Mouse (Mus musculus) megakaryocyte, embryonic 14.5 days (primary cell): ENCODE results near the gene Slc52a3. TPM values are rescaled to one million over a fixed set of nuclear protein-coding genes. Genes with fewer than 3 reads are reported as not detected.

Source experiments
- H3K27me3 ChIP-seq: replicated peaks from 2 replicates; pipeline ENCODE3; 2012; ENCODE audit warnings: inconsistent platforms
- H3K36me3 ChIP-seq: replicated peaks from 2 replicates; pipeline ENCODE3; 2012; ENCODE audit warnings: low read length, inconsistent platforms, mixed read lengths
- H3K4me1 ChIP-seq: 2 replicates; pipeline ENCODE4 v1.6.1; 2012; ENCODE audit warnings: inconsistent platforms
- H3K4me3 ChIP-seq: replicated peaks from 2 replicates; pipeline ENCODE3; 2012; ENCODE audit warnings: moderate library complexity, mild to moderate bottlenecking, inconsistent platforms
- H3K9me3 ChIP-seq: 2 replicates; pipeline ENCODE4 v1.6.1; 2012; ENCODE audit warnings: inconsistent platforms
- FLI1 ChIP-seq: IDR thresholded peaks from 2 replicates; pipeline ENCODE4 v1.6.1; 2012; ENCODE audit warnings: low read length, inconsistent platforms, mixed read lengths
- GATA1 ChIP-seq: IDR thresholded peaks from 3 replicates; pipeline ENCODE4 v1.6.1; 2012; ENCODE audit warnings: mixed read lengths, low read length, inconsistent platforms, borderline replicate concordance
- polyA plus RNA-seq: library from polyadenylated mRNA; stranded (reverse); fragments of >175 nt; gene quantifications from 2 replicates; pipeline ENCODE4 v1.2.3, GENCODE M21; 2012; ENCODE audit warnings: low replicate concordance; ENCODE audit not compliant: insufficient read depth

Gene Slc52a3
- polyA plus RNA-seq, 1 experiment: 0.27 TPM

DNA sequence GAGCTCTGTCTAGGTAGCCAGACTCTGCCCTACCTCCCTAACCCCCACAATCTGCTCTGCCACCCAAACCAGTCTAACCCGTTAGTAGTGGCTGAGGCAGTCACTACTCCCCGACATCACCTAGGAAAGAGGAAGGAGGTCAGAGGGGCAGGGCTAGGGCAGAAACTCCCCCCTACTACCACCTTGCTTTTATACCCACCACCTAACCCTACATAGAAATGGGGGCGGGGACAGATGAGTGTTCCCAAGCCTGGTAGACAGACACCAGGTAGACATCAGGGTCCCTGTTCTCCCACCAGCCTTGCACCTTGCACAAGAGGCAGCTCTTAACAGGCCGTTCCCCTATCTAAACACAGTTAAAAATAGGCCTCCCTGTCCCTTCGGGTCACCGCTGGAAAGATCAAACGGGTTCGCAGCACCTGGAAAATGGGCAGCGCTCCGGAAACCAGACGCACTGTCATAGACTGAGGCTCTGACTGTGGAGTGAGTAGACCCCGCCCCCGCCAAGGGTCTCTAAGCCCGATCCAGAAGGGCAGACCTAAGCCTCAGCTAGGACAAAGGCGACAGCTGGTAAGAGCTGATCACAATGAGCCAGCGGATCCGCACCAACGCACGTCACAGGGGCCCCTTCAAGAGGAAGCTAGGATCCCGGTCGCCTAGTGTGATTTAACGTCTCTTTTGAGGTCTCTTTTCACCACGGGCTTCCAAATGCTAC, 23.3 kb upstream of the Slc52a3 start:
- peak overlapping the region; percentile 91 for H3K4me3 ChIP-seq

DNA sequence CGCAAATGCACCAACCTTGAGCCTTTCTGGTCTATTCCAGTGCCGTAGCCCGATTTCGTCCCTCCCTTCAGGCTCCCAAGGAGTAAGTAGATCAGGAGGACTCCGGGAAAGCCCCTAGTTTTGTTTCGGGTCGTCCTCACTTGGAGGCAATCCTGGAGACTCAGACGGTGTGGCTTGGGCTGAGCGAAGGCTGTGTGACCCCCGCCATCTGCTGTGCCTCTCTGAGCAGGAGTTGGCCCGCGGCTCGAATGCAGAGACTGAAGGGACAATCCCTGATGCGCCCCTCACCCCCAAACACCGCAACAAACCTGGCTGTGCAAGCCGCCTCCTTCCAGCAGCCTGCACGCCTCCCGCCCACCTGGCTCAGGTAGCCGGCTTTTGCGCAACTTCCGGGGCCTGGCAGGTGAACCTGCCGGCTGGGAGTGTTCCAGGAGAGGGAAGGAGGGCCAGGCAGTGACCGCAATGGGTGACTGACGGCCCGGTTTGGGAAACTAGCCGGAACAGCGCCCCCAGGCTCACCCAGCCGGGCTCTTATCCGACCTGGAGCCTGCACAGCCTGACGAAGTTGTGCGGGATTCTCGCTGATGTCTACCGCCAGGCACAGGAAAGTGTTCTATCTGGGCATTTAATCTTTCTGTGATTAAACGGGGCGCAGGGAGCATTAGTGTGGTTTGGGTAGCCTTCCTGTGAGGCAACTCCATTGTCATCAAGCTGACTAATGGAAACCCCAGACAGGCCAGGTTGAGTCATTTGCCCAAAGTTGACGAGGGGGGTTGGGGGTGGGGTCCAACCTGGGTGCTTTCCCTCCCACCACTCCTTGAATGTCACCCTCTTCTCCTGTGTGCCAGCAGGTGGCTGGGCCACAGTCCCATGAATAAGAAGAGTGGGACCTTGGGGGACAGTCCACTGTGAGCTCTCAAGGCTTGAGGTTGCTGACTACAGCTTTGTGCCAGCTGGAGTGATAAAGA, 22.4 kb upstream of the Slc52a3 start:
- no peak for TF ChIP-seq GATA1
- TF ChIP-seq FLI1: no peak
- H3K4me3 ChIP-seq: peak overlapping the region; percentile 91
- H3K36me3 ChIP-seq: peaks cover 60% of the 10 kb centered on the region

More for the DNA sequence above, 23.3 kb upstream of the Slc52a3 start:
- Histone ChIP-seq H3K36me3 (peaks cover 63% of the 10 kb centered on the region), H3K9me3 (no peaks in the 10 kb centered on the region), H3K27me3 (peaks cover 9% of the 10 kb centered on the region), H3K4me1 (peaks cover 99% of the 10 kb centered on the region)
- TF ChIP-seq GATA1 (no peak), FLI1 (no peak)

DNA sequence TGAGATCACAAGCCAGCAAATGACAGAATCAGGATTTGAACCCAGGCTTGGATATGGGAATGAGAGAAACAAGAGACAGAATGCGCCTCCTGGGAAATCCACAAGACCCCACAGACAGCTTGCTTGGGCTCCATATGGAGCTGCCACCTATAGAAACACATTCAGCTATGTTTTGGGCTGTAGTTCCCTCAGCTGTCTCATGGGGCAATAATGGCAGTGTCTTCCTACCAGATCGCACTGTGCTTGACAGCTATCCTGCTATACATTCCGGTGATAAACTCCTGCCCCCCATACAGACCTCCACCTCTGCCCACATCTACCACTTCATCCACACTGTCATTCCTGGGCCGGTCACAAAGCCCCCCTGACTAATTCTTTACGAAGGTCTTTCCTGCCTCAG, 21.0 kb upstream of the Slc52a3 start:
- Histone ChIP-seq H3K27me3 (peaks cover 9% of the 10 kb centered on the region), H3K36me3 (peaks cover 46% of the 10 kb centered on the region), H3K4me1 (peaks cover 99% of the 10 kb centered on the region), H3K9me3 (no peaks in the 10 kb centered on the region), H3K4me3 (no peak overlapping the region)
- no peak for TF ChIP-seq FLI1
- TF ChIP-seq GATA1: no peak

More for the DNA sequence above, 22.4 kb upstream of the Slc52a3 start:
- Histone ChIP-seq H3K27me3 (peaks cover 9% of the 10 kb centered on the region), H3K9me3 (no peaks in the 10 kb centered on the region), H3K4me1 (peaks cover 99% of the 10 kb centered on the region)

DNA sequence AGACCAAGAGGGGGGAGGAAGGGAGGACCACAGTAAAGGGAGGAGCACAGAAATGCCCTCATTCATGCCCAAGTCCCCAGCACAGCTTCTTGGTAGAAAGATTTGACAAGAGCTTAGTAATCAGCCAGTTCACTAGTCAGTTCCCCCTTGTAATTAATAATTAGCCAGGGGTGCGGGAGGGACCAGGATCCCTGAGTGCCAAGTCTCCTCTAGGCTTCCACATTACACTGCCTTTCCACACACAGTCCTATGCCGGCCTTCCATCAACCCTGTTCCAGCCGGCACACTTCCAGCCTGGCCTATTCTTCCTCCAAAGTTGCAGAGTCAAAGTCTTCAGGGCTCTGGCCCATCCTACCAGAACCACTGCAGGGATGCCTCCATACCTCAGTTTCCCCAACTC, 20.2 kb upstream of the Slc52a3 start:
- peaks cover 39% of the 10 kb centered on the region for H3K36me3 ChIP-seq
- peaks cover 96% of the 10 kb centered on the region for H3K4me1 ChIP-seq

DNA sequence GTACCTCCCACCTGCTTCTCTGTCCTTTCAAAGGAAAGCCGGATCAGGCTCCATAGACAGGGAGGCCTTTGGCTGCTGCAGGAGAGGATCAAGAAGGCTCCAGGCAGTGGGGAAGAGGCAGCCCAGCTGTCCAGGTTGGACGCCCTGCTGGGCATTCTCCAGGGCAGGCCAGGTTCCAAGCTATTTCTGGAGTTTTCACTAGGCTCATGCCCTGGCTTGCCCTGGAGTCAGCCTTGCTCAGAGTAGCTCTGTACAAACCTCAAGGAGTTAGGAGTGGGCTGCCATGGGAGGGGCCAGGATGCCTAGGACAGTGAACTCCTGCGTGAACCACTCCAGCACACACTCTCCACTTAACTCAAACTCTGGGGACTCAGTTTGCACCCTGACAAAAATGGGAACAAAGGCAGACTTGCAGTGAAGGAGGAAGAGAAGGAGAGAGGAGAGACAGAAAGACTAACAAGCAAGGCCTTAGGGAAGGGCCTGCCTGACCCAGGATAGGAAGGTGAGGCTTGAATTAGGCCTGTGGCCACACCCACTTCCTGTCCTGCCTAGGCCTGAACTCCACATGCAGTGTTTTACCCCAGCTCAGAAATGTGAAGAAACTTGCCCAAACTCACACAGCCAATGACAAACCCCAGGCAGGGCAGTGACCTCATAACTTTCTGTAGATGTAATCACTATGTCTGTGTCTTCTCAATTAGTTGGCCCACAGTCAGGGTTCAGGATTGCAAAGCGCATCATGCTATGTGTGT, 18.4 kb upstream of the Slc52a3 start:
- Histone ChIP-seq H3K4me1 (peaks cover 78% of the 10 kb centered on the region), H3K9me3 (no peaks in the 10 kb centered on the region), H3K27me3 (peaks cover 7% of the 10 kb centered on the region), H3K4me3 (peak overlapping the region; percentile 76), H3K36me3 (peaks cover 29% of the 10 kb centered on the region)
- TF ChIP-seq FLI1: no peak
- TF ChIP-seq GATA1: no peak

More for the DNA sequence above, 20.2 kb upstream of the Slc52a3 start:
- no peak for TF ChIP-seq GATA1
- no peak for TF ChIP-seq FLI1
- peaks cover 9% of the 10 kb centered on the region for H3K27me3 ChIP-seq
- no peaks in the 10 kb centered on the region for H3K9me3 ChIP-seq
- H3K4me3 ChIP-seq: no peak overlapping the region

DNA sequence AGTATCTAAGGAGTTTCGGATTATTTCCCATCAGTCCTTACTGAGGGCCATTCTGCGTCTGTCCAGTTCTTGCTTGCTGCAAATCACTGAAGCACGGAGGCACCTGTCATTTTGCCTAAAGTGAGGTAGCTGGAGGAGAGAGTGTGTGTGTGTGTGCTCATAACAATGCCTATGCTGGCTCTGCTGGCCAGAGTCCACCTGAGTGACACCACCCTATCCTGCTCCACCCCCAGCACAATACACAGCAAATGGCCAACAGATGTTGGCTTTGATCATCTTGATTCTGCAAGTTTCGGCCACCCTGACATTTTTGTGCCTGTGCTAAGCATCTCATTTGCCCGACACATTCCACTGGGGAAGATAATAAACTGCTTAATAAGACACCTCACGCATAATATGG, 17.8 kb upstream of the Slc52a3 start:
- H3K4me1 ChIP-seq: peaks cover 72% of the 10 kb centered on the region
- H3K4me3 ChIP-seq: peak overlapping the region; percentile 76
- peaks cover 29% of the 10 kb centered on the region for H3K36me3 ChIP-seq
- H3K9me3 ChIP-seq: no peaks in the 10 kb centered on the region
- peaks cover 5% of the 10 kb centered on the region for H3K27me3 ChIP-seq
- TF ChIP-seq GATA1 (no peak), FLI1 (no peak)

DNA sequence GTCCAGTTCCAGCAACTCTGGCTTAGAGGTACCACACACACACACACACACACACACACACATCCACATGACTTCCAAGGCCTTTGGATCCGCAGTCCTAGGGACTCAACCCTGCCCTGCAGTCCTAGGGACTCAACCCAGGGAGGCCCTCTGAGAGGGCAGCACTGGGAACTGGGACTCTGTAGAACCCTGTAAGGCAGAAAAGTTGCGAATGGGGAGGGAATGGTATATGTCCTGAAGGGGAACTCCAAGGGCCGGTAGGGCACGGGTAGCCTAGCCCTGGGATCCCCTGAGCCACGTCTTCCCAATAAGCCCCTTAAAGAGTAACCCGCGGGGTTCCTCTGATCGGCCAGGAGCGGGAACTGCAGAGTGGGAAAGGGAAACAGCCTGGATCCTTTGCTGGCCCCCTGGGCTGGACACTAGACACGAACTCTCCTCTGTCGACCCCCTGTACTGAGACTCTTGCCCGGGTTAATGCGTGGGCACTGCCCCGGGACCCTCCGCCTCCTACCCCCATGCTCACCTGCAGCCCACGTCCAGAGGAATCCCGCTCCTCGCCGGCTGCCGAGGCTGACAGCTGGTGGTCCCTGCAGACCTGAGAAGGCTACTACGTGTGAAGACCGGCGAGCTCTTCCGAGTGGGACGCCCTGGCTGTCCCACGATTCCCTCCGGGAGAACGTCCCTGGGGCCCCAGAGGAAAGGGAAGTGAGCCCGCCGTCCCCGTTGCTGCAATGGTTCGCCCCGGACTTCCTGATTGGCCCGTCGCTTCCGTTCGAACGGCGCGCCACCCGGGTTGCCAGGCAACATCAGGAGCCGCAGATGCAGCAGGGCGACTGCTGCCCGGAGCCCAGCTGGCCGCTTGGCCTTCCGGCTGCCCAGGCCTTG, 16.6 kb upstream of the Slc52a3 start, which contains the start of gene Fam110a:
TSS of gene Fam110a (minus strand) at position 750 of the 885 bp plus-strand sequence.
- H3K4me1 ChIP-seq: peaks cover 60% of the 10 kb centered on the region
- H3K27me3 ChIP-seq: peaks cover 5% of the 10 kb centered on the region
- H3K4me3 ChIP-seq: peak within 1 kb of the TSS; percentile 97
- H3K9me3 ChIP-seq: no peaks in the 10 kb centered on the region
- no peak for TF ChIP-seq GATA1
- TF ChIP-seq FLI1: peak; percentile 90
- peaks cover 29% of the 10 kb centered on the region for H3K36me3 ChIP-seq

DNA sequence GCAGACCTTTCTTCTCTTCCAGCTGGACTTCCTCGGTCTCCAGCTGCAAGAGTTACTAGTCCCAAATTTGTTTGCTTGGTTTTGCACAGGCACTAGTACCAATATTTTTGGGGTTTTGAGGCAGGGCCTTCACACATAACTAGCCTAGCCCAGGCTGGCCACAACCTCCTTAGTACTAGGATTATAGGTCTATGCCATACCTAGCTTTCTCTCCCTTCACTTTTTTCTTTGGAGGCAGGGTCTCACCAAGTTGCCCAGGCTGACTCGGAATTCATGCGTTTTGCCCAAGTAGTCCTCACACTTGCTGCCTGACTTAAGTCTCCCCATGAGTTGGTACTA, 16.0 kb upstream of the Slc52a3 start:
- TF ChIP-seq FLI1 (no peak), GATA1 (no peak)
- peaks cover 5% of the 10 kb centered on the region for H3K27me3 ChIP-seq
- peaks cover 29% of the 10 kb centered on the region for H3K36me3 ChIP-seq
- H3K4me3 ChIP-seq: peak overlapping the region; percentile 97
- H3K9me3 ChIP-seq: no peaks in the 10 kb centered on the region
- H3K4me1 ChIP-seq: peaks cover 54% of the 10 kb centered on the region
